Mouse (Mus musculus): ENCODE data around the gene Ier3. TPM values are rescaled to one million over a fixed set of nuclear protein-coding genes. Genes with fewer than 3 reads are reported as not detected.
A peak's percentile ranks its signal among the peaks of the same experiment; 100 is the strongest.
"Not testable (repeated sequence)": the region's sequence is repeated elsewhere in the genome, so short reads cannot be mapped to it uniquely, and the experiment has no call there.

Gene Ier3
- polyA plus RNA-seq, 1 experiment from 2014 or later: 40.4 TPM

DNA sequence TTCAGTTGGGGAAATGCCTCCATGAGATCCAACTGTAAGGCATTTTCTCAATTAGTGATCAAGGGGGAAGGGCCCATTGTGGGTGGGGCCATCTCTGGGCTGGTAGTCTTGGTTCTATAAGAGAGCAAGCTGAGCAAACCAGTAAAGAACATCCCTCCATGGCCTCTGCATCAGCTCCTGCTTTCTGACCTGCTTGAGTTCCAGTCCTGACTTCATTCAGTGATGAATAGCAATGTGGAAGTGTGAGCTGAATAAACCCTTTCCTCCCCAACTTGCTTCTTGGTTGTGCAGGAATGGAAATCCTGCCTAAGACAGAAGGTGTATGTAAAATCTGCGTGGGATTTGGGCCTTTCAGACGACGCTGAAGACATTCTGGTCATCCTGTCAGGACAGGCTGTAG lies 17.5 kb downstream of the Ier3 start:
- 42% methylated on average over 3 of the region's 3 CpGs for WGBS
- ATAC-seq (ENCODE audit: low FRiP score, low TSS enrichment); H3K27me3 ChIP-seq (ENCODE audit: insufficient read depth, low read length); H3K9me3 ChIP-seq (ENCODE audit: low read length): not testable (repeated sequence)
- peaks cover 26% of the 10 kb centered on the region for H3K36me3 ChIP-seq (ENCODE audit: insufficient read depth, low read length)
- peak overlapping the region; percentile 97 for H3K4me3 ChIP-seq (ENCODE audit: low read length)
- peak overlapping the region; percentile 96 for H3K27ac ChIP-seq (ENCODE audit: low read length)
- H3K4me1 ChIP-seq (ENCODE audit: insufficient read depth, low read length): peaks cover 41% of the 10 kb centered on the region
- H3K9ac ChIP-seq (replicated peaks; ENCODE audit: low read length): peak overlapping the region; percentile 99
- H3K4me2 ChIP-seq (replicated peaks; ENCODE audit: low read depth, low read length): peak overlapping the region; percentile 66

DNA sequence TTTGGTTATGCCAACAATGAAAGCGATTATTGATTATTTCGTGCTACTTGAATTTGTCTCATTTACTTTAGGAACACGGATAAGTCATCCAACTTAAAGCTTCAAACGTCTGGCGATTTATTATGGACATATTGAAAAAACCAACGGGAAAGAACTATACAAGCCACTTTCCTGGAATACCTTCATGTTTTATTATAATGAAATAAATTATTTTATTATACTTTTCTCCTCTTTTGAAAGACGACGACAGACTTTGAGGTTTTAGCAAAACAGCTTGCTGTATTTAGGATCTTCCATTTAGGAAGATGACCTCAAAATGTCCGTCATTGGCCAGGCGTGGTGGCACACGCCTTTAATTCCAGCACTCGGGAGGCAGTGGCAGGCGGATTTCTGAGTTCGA lies 19.1 kb downstream of the Ier3 start:
- ATAC-seq (ENCODE audit: low FRiP score, low TSS enrichment): no peak
- peaks cover 19% of the 10 kb centered on the region for H3K36me3 ChIP-seq (ENCODE audit: insufficient read depth, low read length)
- peak overlapping the region; percentile 79 for H3K27ac ChIP-seq (ENCODE audit: low read length)
- peak overlapping the region; percentile 64 for H3K9ac ChIP-seq (replicated peaks; ENCODE audit: low read length)
- H3K27me3 ChIP-seq (ENCODE audit: insufficient read depth, low read length): no peaks in the 10 kb centered on the region
- 55% methylated on average over 14 of the region's 14 CpGs for WGBS
- H3K4me3 ChIP-seq (ENCODE audit: low read length): peak overlapping the region; percentile 76
- H3K4me2 ChIP-seq (replicated peaks; ENCODE audit: low read depth, low read length): peak overlapping the region; percentile 47
- H3K4me1 ChIP-seq (ENCODE audit: insufficient read depth, low read length): peaks cover 26% of the 10 kb centered on the region
- no peaks in the 10 kb centered on the region for H3K9me3 ChIP-seq (ENCODE audit: low read length)

DNA sequence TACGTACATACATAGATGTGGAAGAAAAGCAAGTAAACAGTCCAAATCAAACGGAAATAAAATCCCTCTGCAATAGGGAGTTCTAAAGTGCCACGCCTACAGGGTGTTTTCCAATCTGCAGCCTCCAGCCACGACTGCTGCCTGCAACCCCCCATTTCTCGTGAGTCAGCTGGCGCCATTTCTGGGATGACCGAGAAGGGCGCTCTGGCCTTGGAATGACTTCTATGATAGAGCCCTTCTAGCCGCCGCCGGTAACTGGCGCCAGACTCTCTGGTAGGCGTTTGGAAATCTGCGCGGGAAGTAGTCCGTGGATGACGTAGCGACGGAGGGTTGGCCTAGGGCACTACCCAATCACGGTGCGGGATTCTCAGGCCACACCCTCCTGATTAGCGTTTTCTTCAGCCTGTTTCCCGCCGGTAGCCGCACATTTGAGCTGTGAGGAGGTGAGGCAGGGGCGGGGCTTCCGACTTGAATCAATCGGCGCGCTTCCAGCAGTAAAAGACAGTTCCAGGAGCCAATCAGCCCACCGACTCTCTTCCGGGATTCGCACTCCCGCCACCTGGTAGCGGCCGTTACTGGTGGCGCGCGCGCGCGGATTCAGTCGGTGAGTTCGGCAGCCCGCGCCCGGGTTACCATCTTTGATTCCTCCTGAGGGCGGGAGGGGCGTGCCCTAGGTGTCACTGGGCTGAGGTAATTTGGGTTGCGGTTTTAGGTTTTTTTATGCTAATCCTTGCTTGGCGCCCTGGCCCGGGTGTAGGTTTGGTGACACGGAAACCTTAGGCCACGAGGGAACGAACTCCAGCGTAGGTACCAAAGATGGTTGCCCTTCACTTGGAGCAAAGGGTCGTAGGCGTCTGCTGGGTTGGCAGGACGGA lies 19.8 kb downstream of the Ier3 start, which contains the start of gene Mdc1:
TSS of gene Mdc1 (plus strand) at position 440 of the 875 bp plus-strand sequence.
- Histone ChIP-seq H3K9ac (replicated peaks; ENCODE audit: low read length) (peak within 1 kb of the TSS; percentile 84), H3K9me3 (ENCODE audit: low read length) (no peaks in the 10 kb centered on the region), H3K4me3 (ENCODE audit: low read length) (peak within 1 kb of the TSS; percentile 76), H3K4me2 (replicated peaks; ENCODE audit: low read depth, low read length) (peak within 1 kb of the TSS; percentile 77), H3K27ac (ENCODE audit: low read length) (peak within 1 kb of the TSS; percentile 91), H3K36me3 (ENCODE audit: insufficient read depth, low read length) (peaks cover 19% of the 10 kb centered on the region), H3K27me3 (ENCODE audit: insufficient read depth, low read length) (no peaks in the 10 kb centered on the region), H3K4me1 (ENCODE audit: insufficient read depth, low read length) (peaks cover 19% of the 10 kb centered on the region)
- peak; percentile 92 for ATAC-seq (ENCODE audit: low FRiP score, low TSS enrichment)
- under 1% methylated on average over 59 of the region's 59 CpGs for WGBS

DNA sequence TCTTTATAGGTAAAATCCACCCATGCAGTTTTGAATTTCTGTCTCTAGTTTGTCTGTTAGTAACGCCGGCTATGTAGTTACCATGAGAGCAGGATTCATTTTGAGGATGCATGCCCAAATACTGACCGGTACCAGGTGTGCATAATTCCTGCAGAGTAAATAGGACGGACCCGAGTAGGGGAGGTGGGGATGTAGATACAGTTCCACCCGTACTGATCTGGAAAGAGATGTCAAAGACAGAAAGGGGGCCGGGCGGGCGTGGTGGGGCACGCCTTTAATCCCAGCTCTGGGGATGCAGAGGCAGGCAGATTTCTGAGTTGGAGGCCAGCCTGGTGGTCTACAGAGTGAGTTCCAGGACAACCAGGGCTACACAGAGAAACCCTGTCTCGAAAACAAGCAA lies 20.5 kb downstream of the Ier3 start:
- peak overlapping the region; percentile 76 for H3K4me3 ChIP-seq (ENCODE audit: low read length)
- no peak for ATAC-seq (ENCODE audit: low FRiP score, low TSS enrichment)
- H3K27me3 ChIP-seq (ENCODE audit: insufficient read depth, low read length): no peaks in the 10 kb centered on the region
- H3K9ac ChIP-seq (replicated peaks; ENCODE audit: low read length): peak overlapping the region; percentile 84
- peak overlapping the region; percentile 77 for H3K4me2 ChIP-seq (replicated peaks; ENCODE audit: low read depth, low read length)
- 15% methylated on average over 11 of the region's 11 CpGs for WGBS
- H3K9me3 ChIP-seq (ENCODE audit: low read length): no peaks in the 10 kb centered on the region
- peaks cover 19% of the 10 kb centered on the region for H3K4me1 ChIP-seq (ENCODE audit: insufficient read depth, low read length)
- H3K36me3 ChIP-seq (ENCODE audit: insufficient read depth, low read length): peaks cover 18% of the 10 kb centered on the region
- H3K27ac ChIP-seq (ENCODE audit: low read length): peak overlapping the region; percentile 91

DNA sequence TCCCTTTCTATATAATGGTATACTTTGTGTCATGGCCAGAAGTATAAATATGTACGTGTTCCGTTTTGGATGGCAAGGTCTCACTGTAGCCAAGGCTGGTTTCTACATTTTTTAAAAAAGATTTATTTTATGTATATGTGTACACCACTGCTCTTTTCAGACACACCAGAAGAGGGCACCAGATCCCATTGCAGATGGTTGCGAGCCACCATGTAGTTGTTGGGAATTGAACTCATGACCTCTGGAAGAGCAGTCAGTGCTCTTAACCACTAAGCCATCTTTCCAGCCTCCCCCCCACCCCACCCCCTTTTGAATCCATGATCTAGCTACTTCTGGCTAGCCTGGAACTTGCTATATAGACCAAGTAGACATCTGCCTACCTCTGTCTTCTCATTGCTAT lies 22.0 kb downstream of the Ier3 start:
- 90% methylated on average over 3 of the region's 3 CpGs for WGBS
- H3K4me2 ChIP-seq (replicated peaks; ENCODE audit: low read depth, low read length): no peak overlapping the region
- ATAC-seq (ENCODE audit: low FRiP score, low TSS enrichment): no peak
- H3K4me3 ChIP-seq (ENCODE audit: low read length): no peak overlapping the region
- peaks cover 19% of the 10 kb centered on the region for H3K4me1 ChIP-seq (ENCODE audit: insufficient read depth, low read length)
- H3K27ac ChIP-seq (ENCODE audit: low read length): no peak overlapping the region
- H3K9ac ChIP-seq (replicated peaks; ENCODE audit: low read length): no peak overlapping the region
- H3K27me3 ChIP-seq (ENCODE audit: insufficient read depth, low read length): no peaks in the 10 kb centered on the region
- H3K36me3 ChIP-seq (ENCODE audit: insufficient read depth, low read length): peaks cover 33% of the 10 kb centered on the region
- H3K9me3 ChIP-seq (ENCODE audit: low read length): no peaks in the 10 kb centered on the region

DNA sequence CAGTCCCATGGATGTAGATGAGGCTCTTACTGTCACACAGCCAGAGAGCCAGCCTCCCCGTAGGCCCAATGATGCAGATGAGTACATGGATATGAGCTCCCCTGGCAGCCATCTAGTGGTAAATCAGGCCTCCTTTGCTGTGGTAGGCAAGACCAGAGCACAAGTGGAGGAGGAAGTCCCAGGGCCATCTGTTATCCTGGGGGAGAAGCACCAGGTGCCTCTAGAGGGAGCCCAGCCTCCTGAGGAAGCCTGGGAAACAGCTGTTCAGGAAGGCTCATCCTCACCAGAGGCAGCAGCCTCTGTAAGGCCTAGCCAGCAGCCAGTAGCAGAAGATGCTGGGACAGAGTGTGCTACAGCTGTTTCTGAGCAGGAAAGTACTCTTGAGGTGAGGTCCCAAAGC lies 26.6 kb downstream of the Ier3 start:
- Histone ChIP-seq H3K27ac (ENCODE audit: low read length) (no peak overlapping the region), H3K4me1 (ENCODE audit: insufficient read depth, low read length) (no peaks in the 10 kb centered on the region), H3K9me3 (ENCODE audit: low read length) (no peaks in the 10 kb centered on the region), H3K4me2 (replicated peaks; ENCODE audit: low read depth, low read length) (no peak overlapping the region), H3K27me3 (ENCODE audit: insufficient read depth, low read length) (no peaks in the 10 kb centered on the region), H3K9ac (replicated peaks; ENCODE audit: low read length) (peak overlapping the region; percentile 26; the same call in 1 of the 2 replicates), H3K4me3 (ENCODE audit: low read length) (no peak overlapping the region), H3K36me3 (ENCODE audit: insufficient read depth, low read length) (peaks cover 72% of the 10 kb centered on the region)
- ATAC-seq (ENCODE audit: low FRiP score, low TSS enrichment): peak; percentile 51; the same call in 1 of the 2 replicates
- 35% methylated on average over 1 of the region's 1 CpGs for WGBS

DNA sequence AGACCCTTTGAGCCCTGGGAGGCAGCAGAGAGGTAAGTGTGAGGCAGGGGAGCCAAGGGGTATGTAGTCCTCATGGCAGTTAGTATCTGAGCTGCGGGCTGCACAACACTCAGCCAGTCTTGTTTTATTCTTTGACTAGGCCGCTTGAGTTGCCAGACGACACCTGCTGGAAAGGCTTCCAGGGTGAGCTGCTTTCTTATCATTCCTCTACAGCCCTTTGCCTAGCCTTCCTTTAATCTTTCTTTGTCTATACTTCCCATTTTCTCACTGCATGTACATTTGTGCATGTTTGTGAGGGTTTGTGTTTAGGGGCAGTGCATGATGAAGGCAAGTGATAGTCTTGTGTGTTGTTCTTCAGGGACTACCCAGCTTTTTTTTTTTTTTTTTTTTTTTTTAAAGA lies 29.5 kb downstream of the Ier3 start:
- Histone ChIP-seq H3K4me3 (ENCODE audit: low read length) (no peak overlapping the region), H3K27ac (ENCODE audit: low read length) (no peak overlapping the region), H3K9ac (replicated peaks; ENCODE audit: low read length) (no peak overlapping the region), H3K36me3 (ENCODE audit: insufficient read depth, low read length) (peaks cover 75% of the 10 kb centered on the region), H3K4me2 (replicated peaks; ENCODE audit: low read depth, low read length) (no peak overlapping the region), H3K27me3 (ENCODE audit: insufficient read depth, low read length) (no peaks in the 10 kb centered on the region), H3K4me1 (ENCODE audit: insufficient read depth, low read length) (no peaks in the 10 kb centered on the region), H3K9me3 (ENCODE audit: low read length) (no peaks in the 10 kb centered on the region)
- WGBS: 98% methylated on average over 3 of the region's 3 CpGs
- ATAC-seq (ENCODE audit: low FRiP score, low TSS enrichment): no peak

DNA sequence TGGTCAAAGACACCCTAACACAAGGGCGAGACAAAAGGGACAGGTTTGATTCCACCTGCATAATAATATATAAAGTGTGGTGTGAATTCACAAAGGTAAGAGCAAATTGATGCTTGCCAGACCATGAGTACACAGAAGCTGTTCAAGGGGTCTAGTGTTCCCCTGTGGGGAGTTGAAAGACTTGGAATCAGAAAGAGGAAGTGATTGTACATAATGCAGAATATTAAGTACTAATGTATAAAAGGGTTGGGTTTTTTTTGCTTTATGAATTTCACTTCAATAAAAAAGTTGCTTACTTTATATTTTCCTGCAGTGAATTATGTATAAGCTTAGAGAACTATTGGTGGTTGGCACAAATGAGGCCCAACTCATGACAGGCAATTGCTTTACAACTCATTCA lies 37.9 kb downstream of the Ier3 start:
- H3K9me3 ChIP-seq (ENCODE audit: low read length): no peaks in the 10 kb centered on the region
- H3K4me2 ChIP-seq (replicated peaks; ENCODE audit: low read depth, low read length): no peak overlapping the region
- H3K27ac ChIP-seq (ENCODE audit: low read length): no peak overlapping the region
- no peak for ATAC-seq (ENCODE audit: low FRiP score, low TSS enrichment)
- WGBS: 96% methylated on average over 1 of the region's 1 CpGs
- H3K4me1 ChIP-seq (ENCODE audit: insufficient read depth, low read length): peaks cover 11% of the 10 kb centered on the region
- H3K27me3 ChIP-seq (ENCODE audit: insufficient read depth, low read length): no peaks in the 10 kb centered on the region
- no peak overlapping the region for H3K9ac ChIP-seq (replicated peaks; ENCODE audit: low read length)
- H3K4me3 ChIP-seq (ENCODE audit: low read length): no peak overlapping the region
- peaks cover 29% of the 10 kb centered on the region for H3K36me3 ChIP-seq (ENCODE audit: insufficient read depth, low read length)

DNA sequence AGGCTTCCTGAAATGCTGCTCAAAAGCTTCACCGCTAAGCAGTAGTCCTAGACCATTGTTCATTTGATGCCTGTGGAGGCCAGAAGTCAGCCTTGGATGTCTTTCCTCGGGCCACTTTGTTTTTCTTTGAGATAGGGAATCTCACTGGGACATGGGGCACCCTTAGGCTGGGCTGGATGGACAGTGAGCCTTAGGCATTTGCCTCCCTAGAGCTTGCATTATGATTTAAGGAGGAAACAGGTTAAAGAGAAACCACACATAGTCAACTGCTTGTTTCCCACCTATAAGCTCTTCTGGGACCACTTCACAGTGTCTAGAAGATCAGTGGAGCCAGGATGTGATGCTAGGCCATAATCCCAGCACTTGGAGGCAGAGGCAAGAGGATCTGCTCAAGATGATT lies 38.4 kb downstream of the Ier3 start:
- no peak overlapping the region for H3K27ac ChIP-seq (ENCODE audit: low read length)
- peaks cover 16% of the 10 kb centered on the region for H3K4me1 ChIP-seq (ENCODE audit: insufficient read depth, low read length)

DNA sequence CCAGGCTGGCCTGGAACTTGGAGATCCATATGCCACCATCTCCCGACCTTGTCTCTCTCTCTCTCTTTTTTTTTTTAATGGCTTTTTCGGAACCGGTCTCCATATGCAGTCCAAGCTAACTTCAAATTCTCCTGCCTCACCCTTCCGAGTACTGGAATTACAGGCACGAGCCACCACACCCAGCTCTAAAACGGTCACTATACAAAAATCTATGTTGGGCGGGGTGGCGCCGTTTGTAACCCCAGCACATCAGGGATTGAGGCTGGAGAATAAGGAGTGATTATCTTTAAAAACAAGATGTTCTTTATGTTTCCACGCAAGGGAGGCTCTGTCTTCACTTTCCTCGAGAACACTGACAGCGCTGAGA lies 39.3 kb downstream of the Ier3 start:
- peak; percentile 3; the same call in 1 of the 2 replicates for ATAC-seq (ENCODE audit: low FRiP score, low TSS enrichment)
- Histone ChIP-seq H3K4me2 (replicated peaks; ENCODE audit: low read depth, low read length) (peak overlapping the region; percentile 83), H3K27ac (ENCODE audit: low read length) (peak overlapping the region; percentile 88), H3K9me3 (ENCODE audit: low read length) (no peaks in the 10 kb centered on the region), H3K27me3 (ENCODE audit: insufficient read depth, low read length) (no peaks in the 10 kb centered on the region), H3K4me3 (ENCODE audit: low read length) (peak overlapping the region; percentile 74), H3K9ac (replicated peaks; ENCODE audit: low read length) (peak overlapping the region; percentile 81), H3K36me3 (ENCODE audit: insufficient read depth, low read length) (peaks cover 19% of the 10 kb centered on the region; the same call in 1 of the 2 replicates), H3K4me1 (ENCODE audit: insufficient read depth, low read length) (peaks cover 22% of the 10 kb centered on the region)
- WGBS: 2% methylated on average over 12 of the region's 12 CpGs

More for the DNA sequence above, 38.4 kb downstream of the Ier3 start:
- no peak for ATAC-seq (ENCODE audit: low FRiP score, low TSS enrichment)
- Histone ChIP-seq H3K9ac (replicated peaks; ENCODE audit: low read length) (no peak overlapping the region), H3K4me2 (replicated peaks; ENCODE audit: low read depth, low read length) (no peak overlapping the region), H3K9me3 (ENCODE audit: low read length) (no peaks in the 10 kb centered on the region), H3K4me3 (ENCODE audit: low read length) (no peak overlapping the region), H3K36me3 (ENCODE audit: insufficient read depth, low read length) (peaks cover 24% of the 10 kb centered on the region; the same call in 1 of the 2 replicates), H3K27me3 (ENCODE audit: insufficient read depth, low read length) (no peaks in the 10 kb centered on the region)
- 43% methylated on average over 2 of the region's 2 CpGs for WGBS

Data from kidney, embryonic 16.5 days (tissue).